Mouse (Mus musculus): ENCODE results near the gene Egf. TPM values are rescaled to one million over a fixed set of nuclear protein-coding genes. Genes with fewer than 3 reads are reported as not detected.

Egf gene
- polyA plus RNA-seq, 2 experiments = 0.25 to 0.77 TPM

DNA sequence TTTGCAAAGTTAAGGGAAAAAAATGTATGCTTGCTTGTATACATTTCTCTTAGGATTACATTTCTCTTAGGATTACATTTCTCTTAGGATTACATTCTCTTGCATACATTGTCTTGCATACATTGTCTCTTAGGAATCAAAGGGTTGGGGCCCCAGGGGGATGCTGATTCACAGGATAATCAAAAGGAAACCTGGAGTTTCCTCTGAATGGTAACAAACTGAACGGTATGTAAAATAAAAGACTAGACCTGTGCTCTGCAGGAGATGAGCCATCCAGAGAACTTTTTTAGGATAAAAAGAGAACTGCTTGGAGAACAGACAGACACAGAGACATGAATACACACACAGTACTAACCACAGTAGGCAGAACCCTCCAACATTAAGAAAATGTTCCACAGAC is 104.2 kb downstream of the Egf start:
- 20% methylated on average over 1 of the region's 1 CpGs for WGBS (ENCODE audit: insufficient replicate concordance)
- no peak for TF ChIP-seq EP300 (IDR thresholded peaks at IDR 0.05; ENCODE audit: low read depth)
- no peak for TF ChIP-seq CTCF (IDR thresholded peaks at IDR 0.05; ENCODE audit: low read depth)
- DNase-seq (ENCODE audit: low read depth in 3 of 3, low spot score in 3 of 3) = no peak

DNA sequence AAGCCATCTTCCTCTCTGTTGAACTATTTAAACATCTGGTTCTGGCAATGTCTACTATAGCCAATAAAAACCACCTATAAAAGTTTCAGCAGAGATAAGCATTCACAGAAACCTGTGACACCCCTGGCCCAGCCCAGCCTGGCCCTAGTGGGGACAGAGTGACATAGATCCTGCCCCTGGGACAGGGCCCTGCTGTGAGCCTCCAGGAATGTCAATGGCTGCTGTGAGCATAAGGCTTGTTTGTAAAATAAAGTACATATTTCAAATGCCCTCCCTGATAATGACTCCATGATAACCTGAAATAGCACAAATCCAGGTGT is 104.9 kb downstream of the Egf start:
- H3K9me3 ChIP-seq (ENCODE audit: control insufficient read depth, low read length) = no peaks in the 10 kb centered on the region
- no peak overlapping the region for H3K4me2 ChIP-seq (ENCODE audit: low read depth)
- no peak for DNase-seq (ENCODE audit: low read depth in 3 of 3, low spot score in 3 of 3)
- H3K4me3 ChIP-seq (ENCODE audit: insufficient read depth in 1 of 2, low read depth in 2 of 2, low read length in 2 of 2) = no peak overlapping the region
- H3K9ac ChIP-seq (replicated peaks) = no peak overlapping the region
- no peaks in the 10 kb centered on the region for H3K36me3 ChIP-seq (replicated peaks; ENCODE audit: control insufficient read depth, insufficient read depth, low read depth)
- ATAC-seq (ENCODE audit: insufficient read depth) = no peak
- no peak overlapping the region for H3K27ac ChIP-seq
- TF ChIP-seq CTCF (IDR thresholded peaks at IDR 0.05; ENCODE audit: low read depth) (no peak), EP300 (IDR thresholded peaks at IDR 0.05; ENCODE audit: low read depth) (no peak)
- H3K27me3 ChIP-seq (ENCODE audit: control insufficient read depth, insufficient read depth, low read length) = no peaks in the 10 kb centered on the region
- no peaks in the 10 kb centered on the region for H3K4me1 ChIP-seq (replicated peaks; ENCODE audit: control insufficient read depth in 2 of 2, insufficient read depth in 2 of 2, low read length in 1 of 2)

More for the DNA sequence above, 104.2 kb downstream of the Egf start:
- Histone ChIP-seq H3K4me3 (ENCODE audit: insufficient read depth in 1 of 2, low read depth in 2 of 2, low read length in 2 of 2) (no peak overlapping the region), H3K4me2 (ENCODE audit: low read depth) (no peak overlapping the region), H3K36me3 (replicated peaks; ENCODE audit: control insufficient read depth, insufficient read depth, low read depth) (no peaks in the 10 kb centered on the region), H3K9ac (replicated peaks) (no peak overlapping the region), H3K9me3 (ENCODE audit: control insufficient read depth, low read length) (no peaks in the 10 kb centered on the region), H3K27me3 (ENCODE audit: control insufficient read depth, insufficient read depth, low read length) (no peaks in the 10 kb centered on the region), H3K4me1 (replicated peaks; ENCODE audit: control insufficient read depth in 2 of 2, insufficient read depth in 2 of 2, low read length in 1 of 2) (no peaks in the 10 kb centered on the region), H3K27ac (no peak overlapping the region)
- ATAC-seq (ENCODE audit: insufficient read depth) = no peak

DNA sequence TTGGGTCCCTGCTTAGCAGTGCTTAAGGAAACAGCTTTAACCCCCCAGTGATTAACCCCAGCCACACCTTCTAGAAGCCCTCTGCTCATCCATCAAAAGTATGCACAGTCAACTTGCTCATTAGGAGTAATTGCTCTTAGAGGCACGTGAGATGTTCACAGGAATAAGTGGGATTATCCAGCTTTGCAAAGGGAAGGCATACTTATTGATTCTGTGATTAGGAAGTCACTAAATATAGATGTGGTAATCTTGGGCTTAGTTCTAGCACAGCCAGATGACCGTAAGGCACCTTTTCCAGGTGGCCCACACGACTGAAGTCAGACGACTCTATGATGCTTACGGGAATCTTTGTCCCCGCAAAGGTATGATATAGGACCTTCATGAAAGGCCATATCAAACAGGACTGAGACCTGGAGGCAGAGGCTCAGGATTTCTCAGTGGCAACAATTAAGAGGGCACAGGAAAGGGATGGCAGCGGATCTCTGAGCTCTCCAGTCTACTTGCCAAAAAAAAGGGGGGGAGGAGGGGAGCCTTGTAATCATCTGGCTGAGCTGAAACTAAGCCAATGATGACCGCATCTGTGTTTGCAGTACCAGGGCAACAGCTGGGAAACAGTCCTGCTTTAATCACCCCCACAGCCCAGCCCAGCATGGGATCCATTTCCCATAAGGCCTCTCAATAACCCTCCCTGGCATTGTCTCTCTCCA is 105.4 kb downstream of the Egf start:
- TF ChIP-seq EP300 (IDR thresholded peaks at IDR 0.05; ENCODE audit: low read depth) (no peak), CTCF (IDR thresholded peaks at IDR 0.05; ENCODE audit: low read depth) (no peak)
- Histone ChIP-seq H3K4me3 (ENCODE audit: insufficient read depth in 1 of 2, low read depth in 2 of 2, low read length in 2 of 2) (no peak overlapping the region), H3K9ac (replicated peaks) (no peak overlapping the region), H3K36me3 (replicated peaks; ENCODE audit: control insufficient read depth, insufficient read depth, low read depth) (no peaks in the 10 kb centered on the region), H3K27me3 (ENCODE audit: control insufficient read depth, insufficient read depth, low read length) (no peaks in the 10 kb centered on the region), H3K9me3 (ENCODE audit: control insufficient read depth, low read length) (no peaks in the 10 kb centered on the region), H3K4me2 (ENCODE audit: low read depth) (no peak overlapping the region), H3K27ac (no peak overlapping the region), H3K4me1 (replicated peaks; ENCODE audit: control insufficient read depth in 2 of 2, insufficient read depth in 2 of 2, low read length in 1 of 2) (no peaks in the 10 kb centered on the region)
- WGBS (ENCODE audit: insufficient replicate concordance) = 63% methylated on average over 8 of the region's 8 CpGs
- DNase-seq (ENCODE audit: low read depth in 3 of 3, low spot score in 3 of 3) (no peak), ATAC-seq (ENCODE audit: insufficient read depth) (no peak)

DNA sequence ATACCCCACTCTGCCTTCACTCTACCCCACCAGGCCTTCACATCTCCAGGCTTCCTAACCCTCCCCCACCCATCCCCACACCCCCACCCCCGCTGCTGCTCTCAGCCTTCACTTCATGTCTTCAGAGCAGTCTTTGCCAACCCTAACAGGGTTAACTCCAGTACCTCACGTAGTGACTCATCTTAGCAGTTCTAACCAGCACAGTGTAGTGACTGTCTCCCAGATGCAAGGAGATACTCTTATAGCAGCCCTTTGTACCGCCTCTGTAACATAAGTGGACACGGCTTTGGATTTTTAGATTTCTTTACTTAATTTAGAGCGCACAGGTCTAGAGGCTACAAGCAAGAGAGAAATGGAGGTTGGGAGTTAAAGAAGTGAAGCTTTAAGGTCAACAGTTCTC is 106.5 kb downstream of the Egf start:
- WGBS (ENCODE audit: insufficient replicate concordance) = 69% methylated on average over 5 of the region's 5 CpGs
- H3K4me3 ChIP-seq (ENCODE audit: insufficient read depth in 1 of 2, low read depth in 2 of 2, low read length in 2 of 2) = no peak overlapping the region
- DNase-seq (ENCODE audit: low read depth in 3 of 3, low spot score in 3 of 3) = no peak
- no peaks in the 10 kb centered on the region for H3K27me3 ChIP-seq (ENCODE audit: control insufficient read depth, insufficient read depth, low read length)
- no peak overlapping the region for H3K27ac ChIP-seq
- ATAC-seq (ENCODE audit: insufficient read depth) = no peak
- H3K9ac ChIP-seq (replicated peaks) = no peak overlapping the region
- H3K4me2 ChIP-seq (ENCODE audit: low read depth) = no peak overlapping the region
- no peaks in the 10 kb centered on the region for H3K4me1 ChIP-seq (replicated peaks; ENCODE audit: control insufficient read depth in 2 of 2, insufficient read depth in 2 of 2, low read length in 1 of 2)
- no peaks in the 10 kb centered on the region for H3K9me3 ChIP-seq (ENCODE audit: control insufficient read depth, low read length)
- TF ChIP-seq CTCF (IDR thresholded peaks at IDR 0.05; ENCODE audit: low read depth) (no peak), EP300 (IDR thresholded peaks at IDR 0.05; ENCODE audit: low read depth) (no peak)
- no peaks in the 10 kb centered on the region for H3K36me3 ChIP-seq (replicated peaks; ENCODE audit: control insufficient read depth, insufficient read depth, low read depth)

DNA sequence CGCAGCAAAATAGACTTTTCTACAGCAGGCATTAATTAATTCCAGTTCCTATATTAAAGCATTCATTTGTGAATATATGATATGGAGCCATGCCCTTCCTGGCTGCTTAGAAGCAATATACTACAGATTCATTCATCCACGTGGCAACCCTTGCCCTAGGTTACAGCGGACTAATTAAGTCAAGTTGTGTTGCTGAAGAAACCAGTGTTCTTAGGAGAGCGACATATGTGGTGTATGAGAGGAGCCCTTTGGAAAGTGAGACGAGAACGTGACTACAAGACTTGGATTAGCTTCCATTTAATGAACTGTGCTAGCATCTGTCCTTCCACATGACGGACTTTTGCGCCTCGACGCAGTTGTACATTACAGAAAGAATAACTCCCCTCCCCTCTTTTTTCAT is 107.8 kb downstream of the Egf start:
- H3K36me3 ChIP-seq (replicated peaks; ENCODE audit: control insufficient read depth, insufficient read depth, low read depth) = no peaks in the 10 kb centered on the region
- 81% methylated on average over 10 of the region's 10 CpGs for WGBS (ENCODE audit: insufficient replicate concordance)
- H3K9ac ChIP-seq (replicated peaks) = no peak overlapping the region
- H3K4me2 ChIP-seq (ENCODE audit: low read depth) = no peak overlapping the region
- H3K4me1 ChIP-seq (replicated peaks; ENCODE audit: control insufficient read depth in 2 of 2, insufficient read depth in 2 of 2, low read length in 1 of 2) = no peaks in the 10 kb centered on the region
- no peak for TF ChIP-seq CTCF (IDR thresholded peaks at IDR 0.05; ENCODE audit: low read depth)
- no peak for TF ChIP-seq EP300 (IDR thresholded peaks at IDR 0.05; ENCODE audit: low read depth)
- no peaks in the 10 kb centered on the region for H3K27me3 ChIP-seq (ENCODE audit: control insufficient read depth, insufficient read depth, low read length)
- ATAC-seq (ENCODE audit: insufficient read depth) = no peak
- H3K9me3 ChIP-seq (ENCODE audit: control insufficient read depth, low read length) = no peaks in the 10 kb centered on the region
- H3K4me3 ChIP-seq (ENCODE audit: insufficient read depth in 1 of 2, low read depth in 2 of 2, low read length in 2 of 2) = no peak overlapping the region
- DNase-seq (ENCODE audit: low read depth in 3 of 3, low spot score in 3 of 3) = no peak
- no peak overlapping the region for H3K27ac ChIP-seq
